Mouse (Mus musculus): ENCODE results near the gene Slc34a3.

DNA sequence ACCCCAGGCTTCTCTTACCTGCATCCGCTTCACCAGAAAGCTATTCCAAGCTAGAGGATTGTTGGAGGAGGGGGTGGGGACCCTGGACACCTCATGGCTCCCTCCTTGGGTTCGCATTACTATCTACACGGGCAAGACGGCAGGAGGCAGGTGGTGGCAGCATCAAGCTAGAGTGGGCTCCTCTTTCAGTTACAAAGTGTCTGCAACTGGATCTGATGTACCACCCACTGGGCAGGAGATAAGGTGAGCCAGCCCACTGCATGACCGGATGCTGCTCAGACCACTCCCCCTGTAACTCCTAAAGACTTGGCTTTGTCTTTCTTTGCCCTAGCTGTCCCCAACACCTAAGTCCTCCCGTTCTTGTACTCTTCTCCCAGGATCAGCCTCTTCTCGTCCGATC, 2.5 kb upstream of the Slc34a3 start, which contains the start of gene Rnf224:
- no peak for TF ChIP-seq EP300 (IDR thresholded peaks at IDR 0.05; ENCODE audit: insufficient read depth, low read depth, low read length)
- TF ChIP-seq CTCF (IDR thresholded peaks at IDR 0.05) = no peak
- TF ChIP-seq POLR2A (IDR thresholded peaks at IDR 0.05; ENCODE audit: insufficient read depth, low read depth, low read length) = no peak
